Mouse (Mus musculus) ES-Bruce4 (cell line): ENCODE measurements around the gene Gpn3. TPM values are rescaled to one million over a fixed set of nuclear protein-coding genes. Genes with fewer than 3 reads are reported as not detected.

Experiments
- H3K27ac ChIP-seq: 2 replicates; pipeline ENCODE4 v1.5.1; 2012; ENCODE audit warnings: low read length, inconsistent platforms; ENCODE audit not compliant: insufficient read depth
- H3K27me3 ChIP-seq: 2 replicates; pipeline ENCODE4 v1.6.1; 2012; ENCODE audit warnings: mild to moderate bottlenecking, low read length, inconsistent platforms; ENCODE audit not compliant: control insufficient read depth, poor library complexity, insufficient read depth, severe bottlenecking
- H3K36me3 ChIP-seq: 2 replicates; pipeline ENCODE4 v1.6.1; 2012; ENCODE audit warnings: inconsistent platforms, mild to moderate bottlenecking, low read length, moderate library complexity; ENCODE audit not compliant: control insufficient read depth, poor library complexity, insufficient read depth, severe bottlenecking
- H3K4me1 ChIP-seq: one replicate; pipeline ENCODE4 v1.8.1; 2011; ENCODE audit warnings: low read length; ENCODE audit not compliant: control insufficient read depth, insufficient read depth
- H3K4me3 ChIP-seq: 2 replicates; pipeline ENCODE4 v1.5.1; 2011; ENCODE audit warnings: low read depth, mild to moderate bottlenecking, low read length
- H3K9ac ChIP-seq: 2 replicates; pipeline ENCODE4 v1.6.1; 2012; ENCODE audit warnings: low read depth, mild to moderate bottlenecking, inconsistent platforms; ENCODE audit not compliant: poor library complexity, severe bottlenecking
- H3K9me3 ChIP-seq: replicated peaks from 2 replicates; pipeline ENCODE4 v1.6.1; 2012; ENCODE audit warnings: mild to moderate bottlenecking, low read length, inconsistent platforms; ENCODE audit not compliant: control insufficient read depth, poor library complexity, insufficient read depth, severe bottlenecking
- CTCF ChIP-seq: IDR thresholded peaks from one replicate; pipeline ENCODE4 v1.8.1; 2011; ENCODE audit warnings: low read depth, low read length
- EP300 ChIP-seq: IDR thresholded peaks from 2 replicates; pipeline ENCODE4 v1.6.1; 2011; ENCODE audit warnings: low read depth, low read length; ENCODE audit not compliant: insufficient read depth
- POLR2A ChIP-seq: IDR thresholded peaks from one replicate; pipeline ENCODE4 v1.8.1; 2011; ENCODE audit warnings: low read length; ENCODE audit not compliant: insufficient read depth
- polyA plus RNA-seq: library from polyadenylated mRNA; stranded (reverse); fragments of >200 nt; gene quantifications from 2 replicates; pipeline ENCODE4 v1.2.4, GENCODE M21; 2011; ENCODE audit warnings: low read depth; ENCODE audit not compliant: missing spikeins, insufficient read depth, insufficient read length

Gpn3 gene
- polyA plus RNA-seq, 1 experiment = 71.9 TPM

GRCm38 (mm10) chr5:122353807-122354491 is 17.7 kb upstream of the Gpn3 start, which contains the start of the genes Rad9b and Vps29:
Rad9b (minus strand) TSS chr5:122354233.
Vps29 (plus strand) TSS chr5:122354369.
- TF ChIP-seq POLR2A (peak; percentile 35), EP300 (no peak)
- H3K4me1 ChIP-seq = no peaks in the 10 kb centered on the region
- H3K4me3 ChIP-seq = peak within 1 kb of the TSS; percentile 94
- H3K9ac ChIP-seq = peak within 1 kb of the TSS; percentile 77
- no peaks in the 10 kb centered on the region for H3K27me3 ChIP-seq
- peak within 1 kb of the TSS; percentile 10; the same call in 1 of the 2 replicates for H3K27ac ChIP-seq
- H3K36me3 ChIP-seq = no peaks in the 10 kb centered on the region
- no peaks in the 10 kb centered on the region for H3K9me3 ChIP-seq

DNA sequence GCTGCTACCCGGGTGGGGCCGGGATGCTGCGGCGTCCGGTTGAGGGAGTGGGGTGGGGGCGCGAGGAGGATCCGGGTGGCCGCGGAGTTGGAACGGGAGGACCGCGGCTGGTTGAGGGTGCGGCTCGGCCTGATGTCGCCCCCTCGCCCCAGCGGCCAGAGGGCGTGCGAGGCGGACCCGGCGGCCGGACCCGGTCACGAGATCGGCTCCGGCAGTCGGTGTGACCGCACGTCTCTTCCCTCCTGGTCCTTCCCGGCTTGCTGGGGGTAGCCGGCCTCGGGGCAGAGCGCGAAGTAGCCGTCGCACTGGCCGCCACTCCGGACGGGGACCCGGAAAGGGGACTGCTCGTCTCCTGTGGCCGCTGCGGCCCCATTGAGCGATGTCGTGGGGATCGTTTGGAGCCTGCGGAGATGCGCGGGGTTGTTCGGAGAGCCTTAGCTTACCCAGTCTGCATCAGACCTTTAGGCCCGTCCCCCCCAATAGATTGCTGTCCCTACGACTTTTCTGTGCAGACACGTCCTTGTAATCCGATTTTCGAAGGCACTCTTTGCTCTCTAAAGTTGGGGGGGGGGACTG is 17.1 kb upstream of the Gpn3 start:
- Histone ChIP-seq H3K36me3 (no peaks in the 10 kb centered on the region), H3K4me3 (peak overlapping the region; percentile 94), H3K27me3 (no peaks in the 10 kb centered on the region), H3K9me3 (no peaks in the 10 kb centered on the region), H3K9ac (peak overlapping the region; percentile 77), H3K4me1 (no peaks in the 10 kb centered on the region), H3K27ac (peak overlapping the region; percentile 10; the same call in 1 of the 2 replicates)
- no peak for TF ChIP-seq CTCF
- no peak for TF ChIP-seq EP300
- no peak for TF ChIP-seq POLR2A

GRCm38 (mm10) chr5:122372192-122372769 is 605 bp downstream of the Gpn3 start, which contains the start of gene Fam216a:
Fam216a (minus strand) TSS chr5:122372364.
- peak within 1 kb of the TSS; percentile 56 for H3K27ac ChIP-seq
- H3K36me3 ChIP-seq = peaks cover 22% of the 10 kb centered on the region
- no peaks in the 10 kb centered on the region for H3K4me1 ChIP-seq
- H3K27me3 ChIP-seq = no peaks in the 10 kb centered on the region
- no peaks in the 10 kb centered on the region for H3K9me3 ChIP-seq
- H3K4me3 ChIP-seq = peak within 1 kb of the TSS; percentile 94
- H3K9ac ChIP-seq = peak within 1 kb of the TSS; percentile 81
- no peak for TF ChIP-seq CTCF
- peak; percentile 70 for TF ChIP-seq EP300
- peak; percentile 72 for TF ChIP-seq POLR2A

DNA sequence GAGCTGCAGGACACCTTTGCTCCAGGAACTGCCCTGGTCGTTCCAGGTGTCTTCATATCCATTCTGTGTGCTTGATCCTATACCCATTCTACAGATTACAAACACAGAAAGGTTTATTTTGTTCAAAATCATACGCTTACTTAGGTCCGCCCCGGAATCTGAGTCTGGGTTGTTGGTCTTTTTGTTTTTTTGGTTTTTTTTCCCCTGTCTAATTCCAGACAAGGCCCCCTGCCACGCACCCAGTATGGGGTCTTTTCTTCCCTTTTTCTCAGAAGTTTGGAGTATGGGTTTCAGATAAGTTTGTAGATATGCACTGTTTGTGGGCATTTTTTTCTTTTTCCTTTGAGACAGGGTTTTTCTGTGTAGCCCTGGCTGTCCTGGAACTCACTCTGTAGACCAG is 1.2 kb downstream of the Gpn3 start:
- peaks cover 17% of the 10 kb centered on the region for H3K36me3 ChIP-seq
- H3K27ac ChIP-seq = peak overlapping the region; percentile 29
- no peak for TF ChIP-seq CTCF
- TF ChIP-seq EP300 = no peak
- TF ChIP-seq POLR2A = no peak

GRCm38 (mm10) chr5:122377101-122377833 is 5.6 kb downstream of the Gpn3 start:
- TF ChIP-seq POLR2A (no peak), CTCF (no peak)
- Histone ChIP-seq H3K4me3 (no peak overlapping the region), H3K9ac (no peak overlapping the region), H3K27ac (no peak overlapping the region), H3K9me3 (no peaks in the 10 kb centered on the region), H3K36me3 (peaks cover 30% of the 10 kb centered on the region), H3K4me1 (no peaks in the 10 kb centered on the region), H3K27me3 (no peaks in the 10 kb centered on the region)

More for the DNA sequence above, 1.2 kb downstream of the Gpn3 start:
- Histone ChIP-seq H3K4me1 (no peaks in the 10 kb centered on the region), H3K9ac (peak overlapping the region; percentile 80), H3K4me3 (peak overlapping the region; percentile 94), H3K27me3 (no peaks in the 10 kb centered on the region), H3K9me3 (no peaks in the 10 kb centered on the region)
